Mouse (Mus musculus) liver, postnatal 0 days (tissue): ENCODE measurements around the gene Ppp1r35.

Source experiments
- CTCF ChIP-seq: sonication (generic); IDR thresholded peaks from 2 replicates; pipeline ENCODE4 v1.5.1; 2016; ENCODE audit warnings: antibody characterized with exemption, low read depth
- EP300 ChIP-seq: IDR thresholded peaks from 2 replicates; pipeline ENCODE4 v1.6.1; 2016; ENCODE audit warnings: antibody characterized with exemption, low read depth, mild to moderate bottlenecking

DNA sequence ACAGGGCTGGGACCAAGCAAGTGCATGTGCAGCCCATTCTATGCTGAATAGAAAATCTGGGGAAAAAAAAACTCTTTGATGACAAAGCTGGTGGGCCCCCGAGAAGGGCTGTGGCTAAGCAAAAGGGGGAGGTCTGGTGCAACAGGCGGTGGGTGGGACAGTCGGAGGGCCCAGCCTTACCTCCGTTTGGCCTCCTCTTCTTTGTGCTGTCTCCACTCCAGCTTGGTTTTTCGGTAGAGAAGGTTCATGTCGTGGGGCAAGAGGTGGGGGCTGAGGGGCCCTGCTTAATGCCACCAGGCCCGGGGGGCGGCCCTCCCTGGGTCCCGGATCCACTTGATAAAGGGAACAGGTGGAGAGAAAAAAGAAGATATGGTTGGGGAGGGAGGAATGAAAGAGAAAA, 39.2 kb upstream of the Ppp1r35 start:
- TF ChIP-seq CTCF (no peak), EP300 (no peak)
